ENCODE assay signal across 1 mouse cellular context in the genomic region with DNA sequence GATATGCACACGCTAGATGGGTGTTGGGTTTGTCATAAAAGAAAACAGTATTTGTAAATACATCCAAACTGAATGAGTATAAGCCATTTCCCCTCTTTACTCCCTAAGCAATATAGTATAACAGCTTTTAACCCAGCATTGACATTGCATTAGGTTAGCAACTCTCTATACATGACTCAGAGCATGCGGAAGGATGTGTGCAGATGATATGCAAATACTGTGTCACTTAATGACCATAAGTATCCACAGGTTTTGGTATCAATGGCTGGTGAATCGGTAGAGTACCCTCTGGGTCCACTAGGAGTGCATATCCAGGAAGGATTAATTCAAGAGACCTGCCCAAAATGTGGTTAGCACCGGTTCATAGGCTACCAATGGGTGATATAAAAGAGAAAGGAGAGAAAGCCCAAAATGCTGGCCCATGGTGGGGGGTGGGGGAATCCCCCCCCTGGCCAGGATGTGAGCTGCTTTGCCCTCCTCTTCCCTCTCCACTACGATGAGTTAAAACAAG.
TF ChIP-seq lines count a peak whose summit lies in the region.

No protein-coding gene starts in this region.

TF ChIP-seq in CH12.LX, 34 proteins besides CTCF, POLR2A, EP300 and RAD21 (continued from another document):
- peak; percentile 79 for TF ChIP-seq JUND (conservative IDR thresholded peaks at IDR 0.05; ENCODE audit: low read depth, low read length)
- TF ChIP-seq SIN3A (IDR thresholded peaks at IDR 0.05; ENCODE audit: low read length) = peak; percentile 50; the same call in 1 of the 2 replicates
- TF ChIP-seq GABPA (IDR thresholded peaks at IDR 0.05; ENCODE audit: insufficient replicate concordance, low read depth, low read length) = no peak
- 0 out of 2 replicates have a peak, but pooled peaks have one; percentile 34 for TF ChIP-seq ELF1 (IDR thresholded peaks at IDR 0.05; ENCODE audit: low read depth, low read length)
- TF ChIP-seq IRF4 (IDR thresholded peaks at IDR 0.05; ENCODE audit: low read depth, low read length) = peak; percentile 81
- peak; percentile 64 for TF ChIP-seq MAX (IDR thresholded peaks at IDR 0.05; ENCODE audit: low read length)
- TF ChIP-seq JUN (IDR thresholded peaks at IDR 0.05; ENCODE audit: insufficient read depth, low read depth, low read length) = peak; percentile 46; the same call in 1 of the 2 replicates
- TF ChIP-seq TCF12 (IDR thresholded peaks at IDR 0.05; ENCODE audit: low read depth, low read length) = no peak; the same call in 1 of the 2 replicates
- peak; percentile 64; the same call in 1 of the 2 replicates for TF ChIP-seq MYC (IDR thresholded peaks at IDR 0.05; ENCODE audit: low read depth, low read length)
- TF ChIP-seq CHD1 (IDR thresholded peaks at IDR 0.05; ENCODE audit: low read depth, low read length) = no peak
- peak; percentile 29; the same call in 1 of the 2 replicates for TF ChIP-seq MAFK (IDR thresholded peaks at IDR 0.05; ENCODE audit: insufficient replicate concordance, low read length)
